Mouse (Mus musculus): ENCODE data around the gene Cyp51.

GRCm38 (mm10) chr5:4094471-4094870 lies 10.1 kb downstream of the Cyp51 start:
- TF ChIP-seq CTCF (IDR thresholded peaks at IDR 0.05; ENCODE audit: low read depth) (no peak), EP300 (IDR thresholded peaks at IDR 0.05; ENCODE audit: low read depth) (no peak)
